Mouse (Mus musculus): ENCODE data around the gene Rps27l. TPM values are rescaled to one million over a fixed set of nuclear protein-coding genes. Genes with fewer than 3 reads are reported as not detected.
"Not testable (repeated sequence)": the region's sequence is repeated elsewhere in the genome, so short reads cannot be mapped to it uniquely, and the experiment has no call there.

Rps27l gene
- polyA plus RNA-seq, 1 experiment from 2014 or later = 633 TPM

GRCm38 (mm10) chr9:66913254-66913934, 32.5 kb upstream of the Rps27l start:
- H3K27ac ChIP-seq; H3K4me1 ChIP-seq; H3K4me3 ChIP-seq; H3K27me3 ChIP-seq; H3K4me2 ChIP-seq (replicated peaks); ATAC-seq (ENCODE audit: insufficient number of reproducible peaks, insufficient read depth, low FRiP score, low TSS enrichment); H3K9me3 ChIP-seq; H3K9ac ChIP-seq; H3K36me3 ChIP-seq: not testable (repeated sequence)
- 92% methylated on average over 5 of the region's 5 CpGs for WGBS

DNA sequence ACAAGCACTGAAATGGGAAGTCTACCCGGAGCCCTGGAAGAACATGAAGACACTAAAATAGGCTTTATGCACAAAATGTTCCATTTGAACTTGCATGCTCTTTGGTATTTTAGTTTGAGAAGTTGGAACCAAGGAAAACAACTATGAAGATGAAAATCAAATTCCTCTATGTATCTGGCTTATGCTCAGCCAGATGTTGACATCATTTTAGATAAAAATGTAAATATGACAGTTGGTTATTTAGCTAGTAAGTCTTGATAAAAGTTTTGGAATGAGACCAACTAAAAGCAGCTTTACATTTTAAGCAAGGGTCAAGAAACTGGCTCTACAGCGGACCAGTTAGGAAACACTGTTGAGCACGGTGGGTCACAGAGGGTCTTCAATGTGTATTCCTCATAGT, 31.3 kb upstream of the Rps27l start:
- H3K27me3 ChIP-seq = no peaks in the 10 kb centered on the region

GRCm38 (mm10) chr9:66915401-66915800, 30.5 kb upstream of the Rps27l start:
- no peak for ATAC-seq (ENCODE audit: insufficient number of reproducible peaks, insufficient read depth, low FRiP score, low TSS enrichment)
- WGBS = 69% methylated on average over 5 of the region's 5 CpGs

More for the DNA sequence above, 31.3 kb upstream of the Rps27l start:
- no peak for ATAC-seq (ENCODE audit: insufficient number of reproducible peaks, insufficient read depth, low FRiP score, low TSS enrichment)
- H3K27ac ChIP-seq = no peak overlapping the region
- no peak overlapping the region for H3K4me3 ChIP-seq
- H3K4me2 ChIP-seq (replicated peaks) = no peak overlapping the region
- peaks cover 4% of the 10 kb centered on the region for H3K4me1 ChIP-seq
- H3K9me3 ChIP-seq = no peaks in the 10 kb centered on the region
- 92% methylated on average over 3 of the region's 3 CpGs for WGBS
- no peak overlapping the region for H3K9ac ChIP-seq
- H3K36me3 ChIP-seq = no peaks in the 10 kb centered on the region

GRCm38 (mm10) chr9:66915869-66916785, 29.8 kb upstream of the Rps27l start:
- Histone ChIP-seq H3K36me3 (no peaks in the 10 kb centered on the region), H3K4me2 (replicated peaks) (no peak overlapping the region), H3K27ac (no peak overlapping the region), H3K9ac (no peak overlapping the region), H3K4me1 (peaks cover 8% of the 10 kb centered on the region), H3K27me3 (no peaks in the 10 kb centered on the region), H3K9me3 (no peaks in the 10 kb centered on the region), H3K4me3 (no peak overlapping the region)
- no peak for ATAC-seq (ENCODE audit: insufficient number of reproducible peaks, insufficient read depth, low FRiP score, low TSS enrichment)
- WGBS = 82% methylated on average over 9 of the region's 9 CpGs

More at GRCm38 (mm10) chr9:66915401-66915800, 30.5 kb upstream of the Rps27l start:
- no peak overlapping the region for H3K4me3 ChIP-seq
- H3K27ac ChIP-seq = no peak overlapping the region
- H3K27me3 ChIP-seq = no peaks in the 10 kb centered on the region
- no peaks in the 10 kb centered on the region for H3K9me3 ChIP-seq
- no peaks in the 10 kb centered on the region for H3K36me3 ChIP-seq
- H3K9ac ChIP-seq = no peak overlapping the region
- no peak overlapping the region for H3K4me2 ChIP-seq (replicated peaks)
- H3K4me1 ChIP-seq = peaks cover 4% of the 10 kb centered on the region

GRCm38 (mm10) chr9:66917216-66917891, 28.5 kb upstream of the Rps27l start:
- no peak for ATAC-seq (ENCODE audit: insufficient number of reproducible peaks, insufficient read depth, low FRiP score, low TSS enrichment)

GRCm38 (mm10) chr9:66917892-66918255, 28.0 kb upstream of the Rps27l start:
- WGBS = 79% methylated on average over 1 of the region's 1 CpGs
- no peak overlapping the region for H3K27ac ChIP-seq
- no peaks in the 10 kb centered on the region for H3K36me3 ChIP-seq
- H3K9ac ChIP-seq = no peak overlapping the region
- ATAC-seq (ENCODE audit: insufficient number of reproducible peaks, insufficient read depth, low FRiP score, low TSS enrichment) = no peak
- no peak overlapping the region for H3K4me3 ChIP-seq
- no peaks in the 10 kb centered on the region for H3K9me3 ChIP-seq
- no peaks in the 10 kb centered on the region for H3K27me3 ChIP-seq
- H3K4me2 ChIP-seq (replicated peaks) = peak overlapping the region; percentile 78
- H3K4me1 ChIP-seq = peaks cover 8% of the 10 kb centered on the region

More at GRCm38 (mm10) chr9:66917216-66917891, 28.5 kb upstream of the Rps27l start:
- WGBS = 88% methylated on average over 8 of the region's 8 CpGs
- H3K4me1 ChIP-seq = peaks cover 8% of the 10 kb centered on the region
- no peaks in the 10 kb centered on the region for H3K27me3 ChIP-seq
- H3K27ac ChIP-seq = no peak overlapping the region
- no peak overlapping the region for H3K9ac ChIP-seq
- H3K9me3 ChIP-seq = no peaks in the 10 kb centered on the region
- H3K36me3 ChIP-seq = no peaks in the 10 kb centered on the region
- H3K4me3 ChIP-seq = no peak overlapping the region
- H3K4me2 ChIP-seq (replicated peaks) = peak overlapping the region; percentile 15; the same call in 1 of the 2 replicates

DNA sequence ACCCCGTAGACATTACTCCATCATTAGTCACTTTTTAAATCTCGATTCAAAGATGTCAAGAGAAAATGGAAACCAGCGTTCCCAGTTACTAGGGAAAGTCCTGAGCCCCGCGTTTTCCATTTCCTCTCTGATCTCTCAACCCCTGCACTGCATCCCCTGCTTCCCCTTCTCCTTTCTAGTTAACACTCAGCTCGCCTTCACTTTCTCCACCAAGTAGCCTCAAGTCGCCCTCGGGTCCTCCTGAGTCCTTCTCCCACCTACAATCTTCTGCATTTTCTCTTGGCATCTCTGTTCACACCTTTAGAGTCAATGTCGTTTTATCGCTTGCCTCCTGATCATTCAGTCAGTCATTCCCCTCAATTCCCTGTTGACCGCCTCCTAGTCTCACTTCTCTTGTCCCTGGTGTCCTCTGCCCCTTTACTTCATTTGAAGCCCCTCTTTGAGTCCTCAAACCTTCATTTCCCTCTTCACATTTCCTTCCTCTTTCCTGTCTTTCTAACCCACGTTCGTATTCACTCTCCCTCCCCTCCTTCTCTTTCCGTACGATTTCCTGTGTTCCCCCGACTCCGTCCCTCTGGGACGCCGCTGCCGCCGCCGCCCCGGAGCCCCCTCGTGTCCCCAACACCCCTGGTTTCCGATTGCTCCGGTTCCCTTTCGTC, 27.1 kb upstream of the Rps27l start:
- no peaks in the 10 kb centered on the region for H3K9me3 ChIP-seq
- H3K4me3 ChIP-seq = peak overlapping the region; percentile 93
- peak overlapping the region; percentile 82 for H3K27ac ChIP-seq
- H3K36me3 ChIP-seq = no peaks in the 10 kb centered on the region
- peak overlapping the region; percentile 78 for H3K4me2 ChIP-seq (replicated peaks)
- H3K4me1 ChIP-seq = peaks cover 8% of the 10 kb centered on the region
- ATAC-seq (ENCODE audit: insufficient number of reproducible peaks, insufficient read depth, low FRiP score, low TSS enrichment) = 0 out of 2 replicates have a peak, but pooled peaks have one; percentile 10
- no peaks in the 10 kb centered on the region for H3K27me3 ChIP-seq
- WGBS = 2% methylated on average over 27 of the region's 27 CpGs
- peak overlapping the region; percentile 95 for H3K9ac ChIP-seq

GRCm38 (mm10) chr9:66919382-66919971, 26.4 kb upstream of the Rps27l start, which contains the start of gene Rab8b:
Gene Rab8b (minus strand): TSS chr9:66919687.
- peak; percentile 98 for ATAC-seq (ENCODE audit: insufficient number of reproducible peaks, insufficient read depth, low FRiP score, low TSS enrichment)
- Histone ChIP-seq H3K4me2 (replicated peaks) (peak within 1 kb of the TSS; percentile 78), H3K27me3 (no peaks in the 10 kb centered on the region), H3K9me3 (no peaks in the 10 kb centered on the region), H3K36me3 (no peaks in the 10 kb centered on the region), H3K9ac (peak within 1 kb of the TSS; percentile 95), H3K4me1 (peaks cover 8% of the 10 kb centered on the region), H3K27ac (peak within 1 kb of the TSS; percentile 82), H3K4me3 (peak within 1 kb of the TSS; percentile 93)
- under 1% methylated on average over 47 of the region's 49 CpGs for WGBS

- peak; percentile 35; the same call in 1 of the 2 replicates for ATAC-seq (ENCODE audit: insufficient number of reproducible peaks, insufficient read depth, low FRiP score, low TSS enrichment)
- H3K27me3 ChIP-seq = no peaks in the 10 kb centered on the region
- 0% methylated on average over 14 of the region's 14 CpGs for WGBS
These were observed 25.9 kb upstream of the Rps27l start for GRCm38 (mm10) chr9:66919981-66920380.

GRCm38 (mm10) chr9:66920488-66921279, 25.2 kb upstream of the Rps27l start:
- no peaks in the 10 kb centered on the region for H3K36me3 ChIP-seq
- ATAC-seq (ENCODE audit: insufficient number of reproducible peaks, insufficient read depth, low FRiP score, low TSS enrichment) = no peak
- peaks cover 4% of the 10 kb centered on the region for H3K4me1 ChIP-seq
- peak overlapping the region; percentile 93 for H3K4me3 ChIP-seq
- H3K9me3 ChIP-seq = no peaks in the 10 kb centered on the region
- peak overlapping the region; percentile 78 for H3K4me2 ChIP-seq (replicated peaks)
- no peak overlapping the region for H3K27ac ChIP-seq
- WGBS = 13% methylated on average over 6 of the region's 6 CpGs
- H3K9ac ChIP-seq = 0 out of 2 replicates have a peak overlapping the region, but pooled peaks have one; percentile 40
- no peaks in the 10 kb centered on the region for H3K27me3 ChIP-seq

More at GRCm38 (mm10) chr9:66919981-66920380, 25.9 kb upstream of the Rps27l start:
- H3K36me3 ChIP-seq = no peaks in the 10 kb centered on the region
- H3K9ac ChIP-seq = peak overlapping the region; percentile 40; the same call in 1 of the 2 replicates
- H3K27ac ChIP-seq = peak overlapping the region; percentile 82
- peak overlapping the region; percentile 93 for H3K4me3 ChIP-seq
- peaks cover 8% of the 10 kb centered on the region for H3K4me1 ChIP-seq
- no peaks in the 10 kb centered on the region for H3K9me3 ChIP-seq
- peak overlapping the region; percentile 78 for H3K4me2 ChIP-seq (replicated peaks)
